Mouse (Mus musculus): Measurements from ENCODE around the gene Phldb2. TPM values are rescaled to one million over a fixed set of nuclear protein-coding genes. Genes with fewer than 3 reads are reported as not detected.

Gene Phldb2
- total and polyA plus RNA-seq, 2 experiments from 2014 or later: 4.2 to 25.2 TPM

DNA sequence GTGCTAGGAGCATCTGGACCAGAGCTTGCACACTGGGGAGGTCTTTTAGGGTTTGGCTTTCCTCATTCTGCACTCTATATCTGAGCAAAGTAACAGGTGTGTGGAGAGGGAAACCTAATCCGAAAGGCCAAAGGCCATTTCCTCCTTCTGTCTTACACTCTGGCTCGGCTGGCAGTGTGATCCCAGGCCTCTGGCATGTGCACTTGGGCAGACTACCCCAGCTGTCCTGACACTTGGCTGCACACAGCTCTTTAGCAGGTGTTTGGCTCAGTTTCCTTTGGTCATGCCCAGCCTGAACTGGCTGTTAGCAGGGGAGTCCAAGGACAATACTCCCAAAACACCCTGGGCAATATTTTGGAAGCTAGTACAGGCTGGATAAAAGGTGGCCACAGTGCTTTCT is 156.6 kb downstream of the Phldb2 start:
- ATAC-seq: no peak; the same call in none of the 2 replicates

GRCm38 (mm10) chr16:45795188-45795693 is 158.2 kb downstream of the Phldb2 start:
- no peak for DNase-seq
- Histone ChIP-seq H3K4me2 (ENCODE audit: low read depth) (no peak overlapping the region), H3K4me1 (ENCODE audit: insufficient read depth) (no peaks in the 10 kb centered on the region), H3K9ac (no peak overlapping the region), H3K27ac (ENCODE audit: low read depth, low read length) (no peak overlapping the region), H3K27me3 (ENCODE audit: insufficient read depth, low read length) (no peaks in the 10 kb centered on the region), H3K9me3 (ENCODE audit: low read length) (no peaks in the 10 kb centered on the region), H3K4me3 (ENCODE audit: low read depth, low read length) (no peak overlapping the region), H3K36me3 (ENCODE audit: insufficient read depth) (no peaks in the 10 kb centered on the region)
- 82% methylated on average over 5 of the region's 5 CpGs for WGBS
- ATAC-seq: no peak
- TF ChIP-seq CTCF (IDR thresholded peaks at IDR 0.05; ENCODE audit: low read depth): no peak

More for the DNA sequence above, 156.6 kb downstream of the Phldb2 start:
- Histone ChIP-seq H3K27ac (ENCODE audit: low read depth, low read length) (no peak overlapping the region), H3K4me1 (ENCODE audit: insufficient read depth) (no peaks in the 10 kb centered on the region), H3K27me3 (ENCODE audit: insufficient read depth, low read length) (no peaks in the 10 kb centered on the region), H3K4me2 (ENCODE audit: low read depth) (no peak overlapping the region), H3K9me3 (ENCODE audit: low read length) (no peaks in the 10 kb centered on the region), H3K9ac (no peak overlapping the region), H3K36me3 (ENCODE audit: insufficient read depth) (no peaks in the 10 kb centered on the region), H3K4me3 (ENCODE audit: low read depth, low read length) (no peak overlapping the region)
- 65% methylated on average over 2 of the region's 2 CpGs for WGBS
- TF ChIP-seq CTCF (IDR thresholded peaks at IDR 0.05; ENCODE audit: low read depth): no peak
- no peak for DNase-seq

GRCm38 (mm10) chr16:45792781-45793180 is 160.6 kb downstream of the Phldb2 start:
- H3K9me3 ChIP-seq (ENCODE audit: low read length): no peaks in the 10 kb centered on the region
- no peak overlapping the region for H3K4me2 ChIP-seq (ENCODE audit: low read depth)
- H3K4me3 ChIP-seq (ENCODE audit: low read depth, low read length): no peak overlapping the region
- TF ChIP-seq CTCF (IDR thresholded peaks at IDR 0.05; ENCODE audit: low read depth): no peak
- DNase-seq (no peak), ATAC-seq (no peak)
- no peak overlapping the region for H3K9ac ChIP-seq
- no peaks in the 10 kb centered on the region for H3K36me3 ChIP-seq (ENCODE audit: insufficient read depth)
- H3K4me1 ChIP-seq (ENCODE audit: insufficient read depth): no peaks in the 10 kb centered on the region
- H3K27me3 ChIP-seq (ENCODE audit: insufficient read depth, low read length): no peaks in the 10 kb centered on the region
- H3K27ac ChIP-seq (ENCODE audit: low read depth, low read length): no peak overlapping the region
- WGBS: 88% methylated on average over 2 of the region's 2 CpGs

GRCm38 (mm10) chr16:45791286-45791685 is 162.1 kb downstream of the Phldb2 start:
- ATAC-seq: no peak
- WGBS: 61% methylated on average over 5 of the region's 5 CpGs
- H3K9ac ChIP-seq: no peak overlapping the region

DNA sequence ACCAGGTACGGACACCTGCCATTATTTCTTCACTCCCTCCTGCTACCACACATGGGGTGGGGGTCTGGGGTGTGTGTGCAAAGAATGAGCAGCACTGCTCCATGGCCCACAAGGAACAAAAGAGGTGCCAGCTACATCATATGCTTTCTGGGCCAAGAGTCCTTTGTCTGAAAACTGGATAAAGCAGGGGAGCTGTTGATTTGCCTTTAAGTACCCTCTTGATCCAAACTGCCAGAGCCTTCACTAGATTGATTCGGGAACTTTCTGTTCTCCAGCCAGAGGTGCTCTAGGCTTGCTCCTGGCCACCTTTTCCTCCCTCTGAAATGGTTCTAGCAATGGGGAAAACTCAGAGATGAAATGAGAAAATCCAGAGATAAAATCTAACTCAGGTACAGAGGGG is 164.1 kb downstream of the Phldb2 start:
- Histone ChIP-seq H3K4me3 (ENCODE audit: low read depth, low read length) (no peak overlapping the region), H3K36me3 (ENCODE audit: insufficient read depth) (no peaks in the 10 kb centered on the region), H3K4me2 (ENCODE audit: low read depth) (no peak overlapping the region), H3K27me3 (ENCODE audit: insufficient read depth, low read length) (no peaks in the 10 kb centered on the region), H3K27ac (ENCODE audit: low read depth, low read length) (no peak overlapping the region), H3K4me1 (ENCODE audit: insufficient read depth) (no peaks in the 10 kb centered on the region), H3K9me3 (ENCODE audit: low read length) (no peaks in the 10 kb centered on the region), H3K9ac (no peak overlapping the region)
- no peak for TF ChIP-seq CTCF (IDR thresholded peaks at IDR 0.05; ENCODE audit: low read depth)
- WGBS: 73% methylated on average over 2 of the region's 2 CpGs
- DNase-seq: no peak
- ATAC-seq: no peak

More at GRCm38 (mm10) chr16:45791286-45791685, 162.1 kb downstream of the Phldb2 start:
- Histone ChIP-seq H3K27me3 (ENCODE audit: insufficient read depth, low read length) (no peaks in the 10 kb centered on the region), H3K36me3 (ENCODE audit: insufficient read depth) (no peaks in the 10 kb centered on the region), H3K4me2 (ENCODE audit: low read depth) (no peak overlapping the region), H3K27ac (ENCODE audit: low read depth, low read length) (no peak overlapping the region), H3K4me3 (ENCODE audit: low read depth, low read length) (no peak overlapping the region), H3K4me1 (ENCODE audit: insufficient read depth) (no peaks in the 10 kb centered on the region), H3K9me3 (ENCODE audit: low read length) (no peaks in the 10 kb centered on the region)
- no peak for TF ChIP-seq CTCF (IDR thresholded peaks at IDR 0.05; ENCODE audit: low read depth)
- DNase-seq: no peak

DNA sequence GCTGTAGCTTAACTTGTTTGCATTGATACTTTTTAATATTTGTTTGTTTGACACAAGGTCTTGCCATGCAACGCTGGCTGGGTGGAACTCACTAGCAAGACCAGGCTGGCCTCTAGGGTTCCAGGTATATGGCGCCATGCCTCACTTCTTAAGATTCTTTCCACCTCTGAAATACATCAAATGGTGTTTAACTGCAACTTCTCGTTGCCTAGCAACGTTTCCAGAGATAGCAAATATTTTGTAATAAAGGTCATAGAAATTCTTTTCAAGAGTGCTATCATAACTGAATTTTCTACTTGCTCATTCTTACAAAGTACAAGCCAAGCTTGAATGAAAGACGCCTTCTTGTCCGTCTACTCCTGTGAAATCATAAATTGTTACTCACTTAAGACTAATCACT is 165.7 kb downstream of the Phldb2 start:
- no peak overlapping the region for H3K27ac ChIP-seq (ENCODE audit: low read depth, low read length)
- H3K9me3 ChIP-seq (ENCODE audit: low read length): no peaks in the 10 kb centered on the region
- no peaks in the 10 kb centered on the region for H3K4me1 ChIP-seq (ENCODE audit: insufficient read depth)
- TF ChIP-seq CTCF (IDR thresholded peaks at IDR 0.05; ENCODE audit: low read depth): no peak
- H3K27me3 ChIP-seq (ENCODE audit: insufficient read depth, low read length): no peaks in the 10 kb centered on the region
- DNase-seq (no peak), ATAC-seq (no peak)
- no peak overlapping the region for H3K9ac ChIP-seq
- no peaks in the 10 kb centered on the region for H3K36me3 ChIP-seq (ENCODE audit: insufficient read depth)
- WGBS: 91% methylated on average over 6 of the region's 6 CpGs
- H3K4me3 ChIP-seq (ENCODE audit: low read depth, low read length): no peak overlapping the region
- H3K4me2 ChIP-seq (ENCODE audit: low read depth): no peak overlapping the region

DNA sequence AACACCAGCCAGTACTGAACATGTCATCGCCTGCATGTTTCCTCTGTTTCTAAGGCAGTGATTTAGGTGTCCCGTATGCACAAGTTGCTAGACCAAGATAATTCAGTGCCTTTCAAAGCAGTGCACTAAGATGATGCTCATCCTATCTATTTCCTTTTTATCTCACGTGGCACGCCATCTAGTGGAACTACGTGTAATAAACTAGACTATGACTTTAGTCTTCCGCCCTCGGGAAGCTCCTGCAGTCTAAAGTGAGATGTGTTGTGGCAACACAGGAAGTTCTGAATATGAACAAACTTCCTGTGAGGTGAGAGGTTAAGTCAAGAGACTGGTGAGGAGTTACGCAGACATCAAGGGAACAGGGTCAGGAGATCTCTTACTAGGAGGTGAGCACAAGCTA is 166.8 kb downstream of the Phldb2 start:
- Histone ChIP-seq H3K4me1 (ENCODE audit: insufficient read depth) (no peaks in the 10 kb centered on the region), H3K4me2 (ENCODE audit: low read depth) (no peak overlapping the region), H3K9me3 (ENCODE audit: low read length) (no peaks in the 10 kb centered on the region), H3K4me3 (ENCODE audit: low read depth, low read length) (no peak overlapping the region), H3K27ac (ENCODE audit: low read depth, low read length) (no peak overlapping the region), H3K36me3 (ENCODE audit: insufficient read depth) (no peaks in the 10 kb centered on the region), H3K9ac (no peak overlapping the region), H3K27me3 (ENCODE audit: insufficient read depth, low read length) (no peaks in the 10 kb centered on the region)
- 41% methylated on average over 8 of the region's 8 CpGs for WGBS
- ATAC-seq (no peak), DNase-seq (no peak)
- peak; percentile 49 for TF ChIP-seq CTCF (IDR thresholded peaks at IDR 0.05; ENCODE audit: low read depth)
